Mouse (Mus musculus): ENCODE measurements at regions not wholly inside any gene's neighbourhood (a gene's known extent, or its start where the extent isn't known, plus 50 kb on each side); places are given as distances from the start of the nearest gene placed in this dataset.
A peak's percentile ranks its signal among the peaks of the same experiment; 100 is the strongest.

DNA sequence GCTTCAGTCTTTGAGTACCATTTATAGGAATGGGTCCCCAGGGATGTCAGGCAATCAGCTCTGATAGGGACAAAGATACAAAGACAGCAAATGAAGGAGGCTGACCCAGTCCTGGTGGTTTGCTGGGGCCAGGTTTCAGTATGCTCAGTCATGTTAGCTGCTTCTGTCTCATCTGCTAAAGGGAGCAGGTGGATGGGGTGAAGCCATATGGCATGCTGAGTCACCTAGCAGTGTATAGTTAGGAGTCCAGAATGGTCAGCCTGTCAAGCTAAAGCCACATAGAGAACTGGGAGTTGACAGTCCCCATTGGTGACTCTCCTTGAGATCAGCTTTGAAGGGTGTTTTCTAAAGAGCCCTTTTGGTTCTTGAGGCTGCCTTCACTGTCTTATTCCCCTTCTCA, 139.4 kb downstream of the Gm15262 start:
- DNase-seq: peak; percentile 14 to 34

DNA sequence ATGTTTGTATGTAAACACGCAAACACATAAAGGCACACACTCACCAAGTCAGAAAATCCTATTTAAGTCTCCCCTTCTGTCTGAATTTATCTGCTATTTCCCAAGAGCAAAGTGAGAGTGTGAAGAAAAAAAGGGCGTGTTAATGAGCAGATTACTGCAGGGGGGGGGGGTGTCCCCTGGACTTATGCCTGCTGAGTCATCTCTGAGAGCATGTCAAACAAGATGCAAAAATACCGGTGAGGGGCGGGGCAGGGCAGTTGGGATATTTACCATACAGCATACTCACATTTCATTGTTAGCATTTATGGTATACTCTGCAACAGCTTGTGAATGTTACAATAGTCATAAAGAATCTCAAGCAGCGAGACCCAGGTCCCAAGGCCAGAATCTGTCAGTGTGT, 140.8 kb downstream of the Gm15262 start:
- DNase-seq: no peak

DNA sequence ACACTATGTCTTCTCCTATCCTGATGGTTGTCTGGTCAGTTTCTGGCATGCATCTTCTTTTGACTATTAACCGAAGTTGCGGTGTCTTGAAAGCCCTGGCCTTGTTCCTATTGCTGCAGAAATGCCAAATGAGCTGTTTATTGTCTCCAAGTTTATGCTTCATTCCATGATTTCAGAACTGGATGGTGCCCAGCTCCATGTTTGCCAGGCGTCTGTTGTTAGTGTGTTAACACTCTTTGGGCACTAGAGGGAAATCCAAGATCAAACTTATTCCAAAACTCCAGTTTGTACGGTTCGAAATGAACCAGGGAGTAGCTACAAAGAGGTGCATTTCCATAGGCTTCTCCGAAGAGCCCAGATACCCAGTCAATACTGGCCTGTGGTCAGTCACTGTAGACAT, 148.1 kb downstream of the Gm15262 start:
- DNase-seq: peak; percentile 17 to 24

All from cerebellum, postnatal 14 days (tissue).